Mouse (Mus musculus) v-Abl transformed pro-B cells (cell line): ENCODE data around the gene Ethe1.

ENCODE experiments used
- in situ Hi-C, 2 experiments: fragments of 400-800 bp; cut with MboI; formaldehyde crosslinking; loops; one replicate each; pipeline ENCODE4 v1.15.1; 2025; ENCODE audit not compliant: unreplicated experiment in 2 of 2

The Ethe1 gene

DNA sequence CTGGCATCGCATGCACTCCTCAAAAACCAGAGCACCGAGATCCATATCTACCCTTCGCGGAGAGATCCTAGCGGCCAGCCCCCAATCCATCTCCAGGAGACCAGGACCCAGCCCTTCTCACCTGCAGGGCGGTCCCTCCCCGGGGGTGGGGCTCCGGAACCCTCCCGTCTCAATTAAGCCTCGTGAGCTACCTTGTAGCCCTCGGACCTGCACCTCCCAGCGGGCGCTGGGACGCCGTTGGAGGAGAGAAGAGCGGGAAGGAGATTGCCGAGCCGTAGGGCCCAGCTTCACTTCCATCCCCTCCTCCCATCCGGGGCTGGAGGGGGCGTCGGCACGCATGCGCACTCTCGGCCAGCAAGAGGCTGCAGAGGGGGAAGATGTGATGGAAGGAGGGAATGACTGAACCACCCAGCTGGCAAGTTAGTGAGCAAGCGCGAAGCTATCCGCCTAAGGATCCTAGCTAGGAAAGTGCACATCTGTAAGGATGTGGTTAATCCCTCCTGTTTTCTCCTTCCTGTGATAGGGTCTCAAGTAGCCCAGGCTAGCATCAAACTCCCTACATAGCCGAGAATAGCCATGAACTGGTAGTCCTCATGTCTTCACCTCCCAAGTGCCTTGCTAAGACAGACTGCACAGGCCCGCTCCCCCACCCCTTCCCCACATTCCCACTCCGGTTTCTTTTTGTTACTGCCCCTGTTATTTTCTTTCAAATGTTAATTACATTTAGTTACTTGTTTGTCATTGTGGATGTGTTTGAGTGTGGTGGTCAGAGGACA is at the start of gene Ethe1, which contains the start of gene Zfp575:
TSS of gene Ethe1 (plus strand) at position 214 of the 776 bp plus-strand sequence.
TSS of gene Zfp575 (minus strand) at position 312 of the 776 bp plus-strand sequence.
- in situ Hi-C loops = no loop called here

DNA sequence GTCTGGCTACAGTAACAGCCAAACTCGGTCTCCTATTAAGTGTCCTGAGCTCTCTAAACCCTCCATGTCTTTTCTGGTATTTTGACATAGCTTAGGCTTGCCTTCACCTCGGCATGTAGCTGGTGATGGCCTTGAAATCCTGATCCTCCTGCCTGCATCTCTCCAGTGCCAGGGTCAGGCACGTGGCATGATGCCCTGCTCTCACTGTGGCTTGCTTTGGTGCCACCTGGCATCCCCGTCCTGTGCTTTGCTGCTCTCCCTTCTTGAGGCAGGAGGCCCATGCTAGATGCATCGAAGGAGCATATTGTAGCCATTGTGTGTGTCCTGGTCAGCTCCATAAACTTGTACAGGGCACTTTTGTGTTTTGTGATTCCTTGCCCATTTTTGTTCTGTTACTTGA is 49.8 kb upstream of the Ethe1 start:
- in situ Hi-C loops = loop anchor here in 1 of 2 experiments (5.0 to 10.0 kb wide), 2 partner anchors 60 to 107 kb away; no protein-coding TSS in a partner anchor

DNA sequence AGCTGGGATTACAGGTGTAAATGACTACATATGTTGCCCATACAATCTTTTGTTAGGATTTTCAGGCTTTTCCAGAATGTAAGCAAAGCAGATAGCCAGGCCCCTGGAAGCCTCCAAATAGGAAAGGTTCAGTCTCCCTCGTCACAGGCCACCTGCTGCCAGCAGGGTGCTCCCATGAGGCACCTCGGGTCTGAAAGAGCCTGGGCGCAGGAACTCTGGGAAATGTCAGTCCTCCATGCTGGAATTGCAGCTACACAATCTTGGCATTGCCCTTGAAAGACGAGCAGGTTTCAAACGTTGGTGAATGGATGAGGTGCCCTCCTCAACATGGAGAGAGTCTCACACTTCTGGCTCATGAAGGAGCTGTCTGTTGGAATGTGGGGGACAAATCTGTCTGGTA is 49.2 kb upstream of the Ethe1 start:
- in situ Hi-C loops = loop anchor here in 1 of 2 experiments (5.0 to 10.0 kb wide), 2 partner anchors 59 to 107 kb away; no protein-coding TSS in a partner anchor

DNA sequence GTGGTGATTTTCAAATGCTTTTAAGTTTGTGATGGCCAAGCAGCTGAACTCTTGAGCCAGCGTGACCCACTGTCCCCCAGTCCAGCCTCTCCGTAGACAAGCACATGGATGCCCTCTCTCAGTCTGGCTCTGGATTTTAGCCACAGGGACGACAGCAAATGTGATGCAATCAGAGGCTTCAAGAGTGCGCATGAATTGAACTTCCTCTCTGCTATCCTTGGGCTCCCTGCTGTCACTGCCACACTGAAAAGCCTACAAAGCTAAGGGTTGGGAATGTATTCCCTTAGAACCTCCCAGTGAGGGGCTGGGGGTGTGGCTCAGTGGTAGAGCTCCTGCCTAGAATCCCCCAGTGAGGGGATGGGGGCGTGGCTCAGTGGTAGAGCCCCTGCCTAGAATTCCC is 48.6 kb upstream of the Ethe1 start:
- in situ Hi-C loops = loop anchor here in 1 of 2 experiments (5.0 to 10.0 kb wide), 2 partner anchors 59 to 106 kb away; no protein-coding TSS in a partner anchor

DNA sequence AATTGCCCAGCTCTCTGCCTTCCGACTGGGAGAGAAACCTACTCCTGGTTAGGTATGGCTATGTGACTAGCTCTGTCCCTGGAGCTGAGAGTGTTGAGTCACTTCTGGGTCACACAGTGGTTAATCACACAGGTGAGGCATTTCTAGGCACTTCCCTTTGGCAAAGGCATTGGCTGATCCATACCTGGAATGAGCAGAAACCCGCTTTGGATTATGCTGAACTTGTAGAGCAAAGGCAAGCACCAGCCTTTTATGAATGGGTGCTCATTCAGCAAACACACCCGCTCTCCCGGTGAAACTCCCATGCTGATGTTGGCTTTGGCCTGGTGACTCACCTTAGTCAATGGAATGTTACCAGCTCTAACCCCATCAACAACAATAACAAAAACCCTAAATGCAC is 47.7 kb upstream of the Ethe1 start:
- in situ Hi-C loops = loop anchor here in 1 of 2 experiments (5.0 to 10.0 kb wide), 2 partner anchors 58 to 105 kb away; no protein-coding TSS in a partner anchor

DNA sequence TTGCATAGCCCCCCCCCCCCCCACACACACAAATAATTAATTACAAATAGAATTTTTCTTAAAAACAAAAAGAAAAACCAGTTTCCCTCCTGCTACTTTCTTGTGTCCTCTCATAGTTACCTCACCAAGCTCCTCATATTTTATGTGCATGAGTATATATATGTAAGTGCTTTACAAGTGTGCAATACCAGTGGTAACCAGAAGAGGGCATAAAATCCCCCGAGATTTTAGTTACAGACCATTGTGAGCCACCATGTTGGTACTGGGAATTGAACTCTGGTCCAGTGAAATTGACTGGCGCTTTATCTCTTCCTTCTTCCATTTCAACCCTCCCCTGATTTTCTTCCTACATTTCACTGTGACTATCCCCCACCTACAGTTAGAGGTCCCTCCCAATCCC is 42.8 kb upstream of the Ethe1 start:
- in situ Hi-C loops = no loop called here

DNA sequence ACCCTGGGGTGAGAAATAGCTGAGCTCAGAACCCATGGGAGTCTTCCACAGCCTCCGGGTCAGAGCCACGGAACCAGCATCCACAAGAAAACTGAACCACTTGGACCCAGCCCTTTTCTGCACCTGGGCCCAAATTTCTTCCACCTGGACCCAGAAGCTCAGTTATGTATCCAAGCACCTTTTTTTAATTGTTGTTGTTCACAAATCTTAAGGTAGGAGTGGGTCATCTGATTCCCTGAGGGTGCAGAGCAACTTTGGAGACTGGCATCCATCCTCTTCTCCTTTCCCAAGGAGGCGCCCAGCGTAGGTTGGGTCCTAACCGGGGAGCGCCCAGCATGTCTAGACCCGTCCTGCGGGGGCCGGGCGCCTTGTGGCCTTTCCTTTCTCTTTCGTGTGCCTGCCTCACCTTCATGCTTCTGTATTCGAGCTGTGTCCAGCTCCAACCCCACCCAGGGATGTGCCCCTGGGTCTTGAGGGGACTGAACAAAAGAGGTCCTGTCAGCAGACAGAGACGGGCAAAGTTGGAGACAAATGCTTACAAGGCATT is 41.2 kb upstream of the Ethe1 start, which contains the start of the genes Pinlyp and Xrcc1:
TSS of gene Pinlyp (minus strand) at position 51 of the 547 bp plus-strand sequence.
TSS of gene Xrcc1 (plus strand) at position 222 of the 547 bp plus-strand sequence.
- in situ Hi-C loops = no loop called here

DNA sequence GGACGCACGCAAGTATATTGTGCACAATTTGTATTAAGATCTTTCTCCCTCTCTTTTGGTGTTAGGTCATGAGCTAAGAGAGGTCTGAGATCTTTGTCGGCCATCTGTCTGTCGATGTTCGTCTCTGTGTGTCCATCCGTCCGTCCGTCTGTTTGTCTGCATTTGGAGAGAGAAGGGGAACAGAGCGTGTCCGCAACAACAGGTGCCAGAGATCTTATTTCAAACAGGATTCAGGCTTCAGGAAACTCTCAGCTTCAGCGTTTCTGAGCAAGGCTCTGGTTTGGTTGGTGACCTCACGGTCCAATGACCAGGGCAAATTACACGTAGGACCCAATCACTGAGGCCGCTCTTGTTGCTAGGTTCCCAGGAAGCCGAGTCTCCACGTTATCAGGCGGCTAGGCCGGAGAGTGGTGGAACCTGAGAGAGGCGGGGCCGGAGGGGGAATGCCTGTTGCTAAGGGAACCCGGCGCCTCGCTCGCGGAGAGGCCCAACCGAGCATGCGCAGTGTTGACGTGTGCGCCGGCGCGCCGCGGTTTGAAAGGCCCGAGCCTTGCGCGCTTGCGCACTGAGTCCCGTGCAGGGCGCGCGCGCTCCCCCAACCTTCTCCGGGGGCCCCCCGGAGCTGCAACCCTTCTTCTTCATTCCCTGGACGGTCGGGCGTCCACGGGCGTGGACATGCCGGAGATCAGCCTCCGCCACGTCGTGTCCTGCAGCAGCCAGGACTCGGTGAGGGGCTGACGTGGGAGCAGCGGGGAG is 40.5 kb upstream of the Ethe1 start:
- in situ Hi-C loops = no loop called here

DNA sequence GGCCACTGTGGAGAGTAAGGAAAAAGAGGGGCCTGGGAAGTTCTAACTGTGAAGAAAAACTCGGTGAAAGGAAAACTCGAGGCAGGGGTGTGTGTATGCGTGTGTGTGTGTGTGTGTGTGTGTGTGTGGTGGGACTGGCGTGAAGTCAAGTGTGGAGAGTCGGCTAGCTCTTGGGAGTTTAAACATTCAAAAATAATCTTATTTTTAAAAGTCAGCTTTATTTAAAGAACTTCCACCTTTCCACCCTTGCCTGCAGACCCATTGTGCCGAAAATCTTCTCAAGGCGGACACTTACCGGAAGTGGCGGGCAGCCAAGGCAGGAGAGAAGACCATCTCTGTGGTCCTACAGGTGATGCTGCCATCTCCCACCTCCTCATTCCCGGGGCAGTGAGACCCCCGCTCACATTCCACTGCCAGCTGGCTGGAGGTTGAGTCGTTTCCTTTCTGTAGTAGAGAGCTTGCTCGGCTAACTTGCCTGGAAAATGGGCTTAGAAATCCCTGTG is 39.8 kb upstream of the Ethe1 start:
- in situ Hi-C loops = no loop called here

DNA sequence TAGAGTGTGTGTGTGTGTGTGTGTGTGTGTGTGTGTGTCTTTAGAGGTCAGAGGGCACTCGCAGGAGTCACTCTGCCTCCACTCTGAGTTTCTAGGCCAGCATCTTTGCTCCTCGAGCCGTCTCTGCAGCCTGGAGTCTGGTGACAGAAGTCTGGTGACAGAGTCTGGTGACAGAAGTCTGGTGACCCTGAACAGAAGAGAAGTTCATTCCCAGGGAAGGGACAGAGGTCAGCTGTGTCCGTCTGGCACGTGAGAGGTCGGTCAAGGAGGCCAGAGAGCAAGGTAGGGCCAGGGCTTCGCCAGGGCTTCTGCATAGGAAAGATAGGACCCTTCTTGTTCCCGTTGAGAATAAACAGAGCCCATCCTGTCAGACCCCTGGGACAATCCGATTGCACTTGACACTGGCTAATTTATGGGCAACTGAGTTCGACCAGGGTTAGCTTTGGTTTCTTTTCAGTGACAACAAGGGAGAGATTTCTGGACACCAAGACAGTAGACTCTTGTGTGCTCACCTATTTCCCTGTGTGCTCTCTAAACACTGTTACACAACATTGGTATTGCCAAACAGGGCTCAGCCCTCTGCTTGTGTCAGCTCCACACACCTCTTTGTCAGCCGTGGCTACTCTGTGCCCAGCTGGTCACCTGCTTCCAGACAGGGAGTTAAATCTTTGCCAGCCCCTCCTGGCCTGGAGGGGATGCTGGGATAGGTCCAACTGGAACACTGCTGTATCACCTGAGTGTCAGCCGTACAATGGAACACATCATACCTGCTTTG is 35.2 kb upstream of the Ethe1 start:
- in situ Hi-C loops = loop anchor here in 1 of 2 experiments (10.0 to 25.0 kb wide), 4 partner anchors 353 to 1160 kb away; partner anchors contain the start of genes Arhgef1, B3gnt8, Ccdc97 and Pafah1b3

DNA sequence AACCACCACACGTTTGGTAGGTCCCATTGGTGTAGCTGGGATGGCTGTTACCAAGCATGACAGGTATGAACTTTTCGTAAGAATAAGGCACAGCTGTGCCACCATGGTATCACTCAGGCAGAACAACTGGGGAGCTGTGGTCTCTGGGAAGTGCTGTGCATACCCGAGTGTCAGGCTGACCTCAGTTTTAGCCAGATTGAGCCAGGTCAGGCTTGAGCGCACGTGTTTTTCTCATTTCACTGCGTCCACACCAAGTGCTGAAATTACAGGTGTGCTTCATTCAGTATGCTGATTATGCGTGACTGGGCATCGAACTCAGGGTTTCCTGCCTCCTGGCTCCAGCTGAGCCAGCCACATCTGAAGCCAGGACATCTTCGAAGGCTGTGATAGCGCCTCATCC is 31.6 kb upstream of the Ethe1 start:
- in situ Hi-C loops = loop anchor here in 1 of 2 experiments (10.0 to 25.0 kb wide), 4 partner anchors 349 to 1157 kb away; partner anchors contain the start of genes Arhgef1, B3gnt8, Ccdc97 and Pafah1b3

DNA sequence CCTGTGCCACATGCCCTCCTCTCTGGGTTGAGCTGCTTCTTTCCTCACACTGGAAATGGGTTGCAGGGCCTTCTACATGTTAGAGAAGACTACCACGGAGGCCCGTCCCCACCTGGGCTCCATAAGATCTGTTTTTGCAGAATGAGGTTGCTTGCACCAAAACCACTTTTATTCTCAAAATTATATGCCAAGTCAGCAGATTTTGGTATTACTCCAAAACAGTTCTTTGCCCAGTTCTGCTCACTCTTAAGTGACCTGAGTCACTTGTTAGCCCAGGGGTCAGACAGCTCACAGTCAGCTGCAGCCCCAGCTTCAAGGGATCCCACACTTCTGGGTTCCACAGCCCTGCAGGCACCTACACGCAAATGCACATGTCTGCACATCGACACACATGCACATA is 25.9 kb upstream of the Ethe1 start:
- in situ Hi-C loops = loop anchor here (10.0 to 25.0 kb wide), 4 partner anchors 47 to 1151 kb away; partner anchors contain the start of genes AC161166.1 (in 1 of the 2), B3gnt8 (in 1 of the 2), Ccdc97 (in 1 of the 2) and Pafah1b3 (in 1 of the 2)

DNA sequence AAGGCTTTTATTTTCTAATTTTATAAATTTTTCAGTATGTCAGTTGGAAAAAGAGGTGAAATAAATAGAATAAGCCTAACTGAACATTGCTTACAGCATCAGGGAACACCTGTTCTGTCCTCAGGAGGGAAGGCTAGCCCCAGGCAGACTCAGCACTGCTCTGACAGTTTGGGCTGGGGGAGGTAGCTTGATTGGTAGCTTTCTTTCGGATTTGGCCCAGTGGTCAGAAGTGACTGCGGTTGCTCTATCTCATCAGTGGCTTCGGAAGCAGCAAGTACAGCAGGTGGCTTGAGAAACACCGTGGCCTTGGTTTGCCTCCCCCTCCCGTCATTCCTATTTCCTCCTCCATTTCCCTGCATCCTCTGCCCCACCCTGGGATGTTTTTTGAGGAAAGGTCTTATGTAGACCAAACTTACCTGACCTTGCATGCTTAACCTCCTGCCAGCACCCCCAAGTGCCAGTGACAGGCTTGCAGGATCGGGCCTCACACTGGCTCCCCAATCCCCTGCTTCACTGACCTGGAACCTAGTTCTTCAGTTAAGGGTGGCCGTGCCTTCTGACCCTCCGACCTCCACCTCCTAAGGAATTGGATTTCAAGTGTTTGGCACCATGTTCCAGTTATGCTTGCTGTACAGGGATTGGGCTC is 24.0 kb upstream of the Ethe1 start:
- in situ Hi-C loops = loop anchor here (10.0 to 25.0 kb wide), 4 partner anchors 49 to 1149 kb away; partner anchors contain the start of genes AC161166.1 (in 1 of the 2), B3gnt8 (in 1 of the 2), Ccdc97 (in 1 of the 2) and Pafah1b3 (in 1 of the 2)

DNA sequence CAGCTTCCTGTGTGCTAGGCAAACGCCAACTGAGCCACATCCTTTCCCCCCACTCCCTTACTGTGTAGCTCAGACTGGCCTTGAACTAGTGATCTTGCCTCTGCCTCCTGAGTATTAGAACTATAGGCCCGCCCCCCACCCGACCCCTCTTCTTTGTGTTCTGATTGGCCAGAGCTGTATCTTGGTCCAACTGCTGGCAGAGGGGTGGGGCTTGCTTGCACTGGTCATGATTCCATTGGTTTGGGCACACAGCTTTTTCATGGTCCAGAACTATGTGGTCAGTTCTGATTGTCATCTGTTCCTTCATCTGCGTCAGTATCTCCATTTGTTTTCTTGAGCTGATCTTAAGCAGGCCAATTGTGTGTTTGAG is 23.5 kb upstream of the Ethe1 start:
- in situ Hi-C loops = loop anchor here (10.0 to 25.0 kb wide), 4 partner anchors 49 to 1148 kb away; partner anchors contain the start of genes AC161166.1 (in 1 of the 2), B3gnt8 (in 1 of the 2), Ccdc97 (in 1 of the 2) and Pafah1b3 (in 1 of the 2)

DNA sequence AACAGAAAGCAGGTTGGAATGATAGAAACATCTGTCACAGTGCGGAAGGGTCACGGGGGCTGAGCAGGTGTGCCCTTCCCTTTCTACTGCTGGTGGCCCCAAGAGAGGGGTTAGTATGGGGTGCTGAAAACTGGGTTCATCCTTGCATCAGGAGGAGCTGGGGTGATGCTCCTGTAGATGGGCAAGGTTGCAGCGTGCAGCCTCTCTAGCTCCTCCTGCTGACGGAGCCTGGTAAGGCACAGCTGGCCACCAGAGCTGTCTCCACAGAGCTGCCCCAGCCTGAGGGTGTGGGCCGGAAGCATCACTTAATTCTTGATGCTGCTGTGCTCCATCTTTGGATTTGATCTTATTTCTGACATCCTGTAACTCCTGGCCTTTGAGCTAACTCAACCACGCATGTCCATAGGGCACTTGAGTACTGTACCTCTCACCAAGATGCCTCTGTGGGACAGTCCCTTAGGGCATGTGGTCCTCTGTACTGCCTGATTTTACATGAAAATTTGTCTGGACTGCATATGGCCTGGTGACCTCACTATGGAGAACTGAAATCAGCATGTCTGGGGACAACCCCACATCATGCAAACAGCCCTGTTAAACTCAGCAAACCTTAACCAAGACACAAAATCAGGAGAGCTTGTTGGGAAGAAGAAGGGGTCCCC is 22.6 kb upstream of the Ethe1 start:
- in situ Hi-C loops = loop anchor here (5.0 to 25.0 kb wide), 5 partner anchors 32 to 1148 kb away; partner anchors contain the start of genes Irgq (in 2 of the 2), AC161166.1 (in 1 of the 2), B3gnt8 (in 1 of the 2) and Ccdc97 (in 1 of the 2)

DNA sequence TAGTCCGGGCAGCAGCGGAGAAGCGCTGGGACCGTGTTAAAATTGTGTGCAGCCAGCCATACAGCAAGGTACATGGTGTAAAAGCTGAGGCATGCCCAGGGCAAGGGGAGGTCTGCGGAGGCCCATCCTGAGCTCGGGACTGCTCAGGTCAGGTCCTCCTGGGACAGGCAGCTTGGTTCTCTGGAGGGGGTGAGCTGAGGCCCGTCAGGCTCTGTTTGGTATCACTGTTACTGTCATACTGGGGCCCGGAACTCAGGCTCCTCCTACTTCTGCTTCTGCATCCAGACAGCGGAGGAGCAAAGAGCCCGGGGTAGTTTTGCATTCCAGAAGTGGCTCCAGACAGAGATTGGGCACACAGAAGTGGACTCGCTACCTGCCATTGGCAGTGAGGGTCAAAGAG is 21.7 kb upstream of the Ethe1 start:
- in situ Hi-C loops = loop anchor here (5.0 to 25.0 kb wide), 5 partner anchors 33 to 1147 kb away; partner anchors contain the start of genes Irgq (in 2 of the 2), AC161166.1 (in 1 of the 2), B3gnt8 (in 1 of the 2) and Ccdc97 (in 1 of the 2)

DNA sequence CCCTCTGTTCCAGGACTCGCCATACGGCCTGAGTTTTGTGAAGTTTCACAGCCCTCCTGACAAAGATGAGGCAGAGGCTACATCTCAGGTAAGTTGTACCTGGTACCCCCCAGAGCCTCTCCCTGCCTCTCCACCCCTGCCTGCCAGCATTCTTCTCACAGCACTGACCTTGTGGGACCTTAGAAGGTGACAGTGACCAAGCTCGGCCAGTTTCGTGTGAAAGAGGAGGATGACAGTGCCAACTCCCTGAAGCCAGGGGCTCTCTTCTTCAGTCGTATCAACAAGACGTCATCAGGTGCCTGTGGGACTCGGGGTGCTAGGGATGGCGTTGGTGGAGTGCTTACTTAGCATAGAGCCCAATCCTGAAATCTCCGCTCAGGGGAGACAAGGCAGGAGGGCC is 21.1 kb upstream of the Ethe1 start:
- in situ Hi-C loops = loop anchor here (5.0 to 25.0 kb wide), 5 partner anchors 34 to 1146 kb away; partner anchors contain the start of genes Irgq (in 2 of the 2), AC161166.1 (in 1 of the 2), B3gnt8 (in 1 of the 2) and Ccdc97 (in 1 of the 2)
